Mouse (Mus musculus) small intestine, adult 2 months (tissue): ENCODE measurements at regions not wholly inside any gene's neighbourhood (a gene's known extent, or its start where the extent isn't known, plus 50 kb on each side); places are given as distances from the start of the nearest gene placed in this dataset.

Experiments used
- CTCF ChIP-seq: fragments of 200-500 bp; IDR thresholded peaks from 2 replicates; pipeline ENCODE4 v1.5.1; 2012; ENCODE audit warnings: low read depth, mild to moderate bottlenecking, control low read depth, inconsistent platforms, low read length, moderate library complexity, mixed read lengths; ENCODE audit not compliant: insufficient replicate concordance, insufficient read length; ENCODE audit errors: extremely low read depth
- POLR2A ChIP-seq: fragments of 200-500 bp; IDR thresholded peaks from 2 replicates; pipeline ENCODE4 v1.6.1; 2012; ENCODE audit warnings: low read depth, mild to moderate bottlenecking, control low read depth, inconsistent platforms, low read length, moderate library complexity

DNA sequence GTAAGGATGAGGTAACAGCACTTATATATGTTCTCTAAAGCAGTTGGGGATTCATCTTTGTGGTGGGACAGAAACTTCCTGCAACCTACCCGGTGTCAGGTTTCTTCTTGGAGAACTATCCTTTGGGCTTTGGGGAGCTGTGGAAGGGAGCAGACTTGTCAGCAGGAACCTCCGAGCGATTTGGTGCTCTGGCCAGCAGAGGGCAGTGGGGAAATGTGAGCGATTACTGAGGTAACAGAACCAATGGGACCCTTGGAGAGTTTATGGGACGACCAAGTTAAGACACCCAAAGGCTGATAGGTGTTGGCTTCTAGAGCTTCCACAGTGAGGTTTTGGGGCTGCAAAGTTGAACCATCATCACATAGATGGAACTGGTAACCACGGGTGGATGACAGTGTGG, 160.6 kb upstream of the Kif2a start:
- peak; percentile 46; the same call in 1 of the 2 replicates for TF ChIP-seq CTCF
- no peak for TF ChIP-seq POLR2A
